ENCODE assay signal across 14 mouse cellular contexts in genomic region chr19:10816462-10816861, GRCm38 (mm10). TPM values are rescaled to one million over a fixed set of nuclear protein-coding genes. Genes with fewer than 3 reads are reported as not detected.
"Had no signal": no experiment of that assay in that cellular context is flagged by ENCODE, and none has a peak within 500 bp of the region (broad histone marks: within the 10 kb centered on the region; RNA-seq: fewer than 3 reads in every experiment).

No protein-coding gene starts in this region.

- DNase-seq: gastrocnemius, adult 2 months; gastrocnemius, postnatal 10 days; gastrocnemius, postnatal 25 days; heart, adult 18-20 months; heart, postnatal 10 days; heart, postnatal 4 days; kidney, adult 11 months; kidney, adult 2 months; kidney, adult 9 months; kidney, postnatal 14 days; kidney, postnatal 36 days; layer of hippocampus, adult 9-11 months; layer of hippocampus, postnatal 36 days; left cerebral cortex, postnatal 4 days had no signal

RNA-seq across cellular contexts. Expression of gene Cd6, which starts 13.4 kb away (rescaled TPM):
- total RNA-seq: gastrocnemius, adult 2 months; left cerebral cortex, postnatal 4 days had no signal
